Mouse (Mus musculus) MEL (cell line): ENCODE results near the gene Umad1. TPM values are rescaled to one million over a fixed set of nuclear protein-coding genes. Genes with fewer than 3 reads are reported as not detected.

Experiments
- DNase-seq: peaks from one replicate; pipeline ENCODE4 v3.0.0; 2011; ENCODE audit warnings: low read depth, low spot score
- H3K27ac ChIP-seq: 2 replicates; pipeline ENCODE4 v1.5.1; 2012; ENCODE audit warnings: low read depth, mild to moderate bottlenecking, control low read depth, low read length, moderate library complexity; ENCODE audit not compliant: control insufficient read depth
- H3K27me3 ChIP-seq, 2 experiments: fragments of 150-350 bp in 1 of 2; sonication (generic) in 1 of 2; 2 replicates each; pipeline ENCODE4 v1.6.1; 2012; ENCODE audit warnings: low read length in 2 of 2, mild to moderate bottlenecking in 2 of 2, improper control_type of control experiment in 1 of 2, moderate library complexity in 1 of 2; ENCODE audit not compliant: insufficient read depth in 2 of 2, control insufficient read depth in 1 of 2
- H3K36me3 ChIP-seq, 2 experiments: 2 replicates each; pipeline ENCODE4 v1.6.1; 2012 to 2014; ENCODE audit warnings: low read length in 2 of 2, improper control_type of control experiment in 1 of 2, inconsistent platforms in 1 of 2, mild to moderate bottlenecking in 1 of 2; ENCODE audit not compliant: insufficient read depth in 2 of 2, control insufficient read depth in 1 of 2
- H3K4me1 ChIP-seq, 2 experiments: fragments of 150-350 bp in 1 of 2; sonication (generic) in 1 of 2; 2 replicates each; pipeline ENCODE4 v1.6.1; 2012; ENCODE audit warnings: low read length in 2 of 2, improper control_type of control experiment in 1 of 2, mild to moderate bottlenecking in 1 of 2; ENCODE audit not compliant: insufficient read depth in 2 of 2, control insufficient read depth in 1 of 2
- H3K4me3 ChIP-seq, 2 experiments: fragments of 150-350 bp in 1 of 2; sonication (generic) in 1 of 2; 2 replicates each; pipeline ENCODE4 v1.5.1; 2012; ENCODE audit warnings: low read depth in 2 of 2, low read length in 2 of 2, mild to moderate bottlenecking in 2 of 2, moderate library complexity in 2 of 2, control low read depth in 1 of 2, improper control_type of control experiment in 1 of 2; ENCODE audit not compliant: control insufficient read depth in 1 of 2, insufficient read depth in 1 of 2
- H3K79me2 ChIP-seq: 2 replicates; pipeline ENCODE4 v1.6.1; 2012; ENCODE audit warnings: mild to moderate bottlenecking, low read length, moderate library complexity; ENCODE audit not compliant: control insufficient read depth, poor library complexity, insufficient read depth
- H3K9ac ChIP-seq: 2 replicates; pipeline ENCODE4 v1.6.1; 2012; ENCODE audit warnings: low read depth, mild to moderate bottlenecking, control low read depth, low read length, moderate library complexity; ENCODE audit not compliant: control insufficient read depth, poor library complexity, severe bottlenecking
- H3K9me3 ChIP-seq: fragments of 150-350 bp; sonication (generic); replicated peaks from 2 replicates; pipeline ENCODE4 v1.6.1; 2012; ENCODE audit warnings: mild to moderate bottlenecking, low read length, improper control_type of control experiment, moderate library complexity; ENCODE audit not compliant: insufficient read depth
- CHD1 ChIP-seq: IDR thresholded peaks from 2 replicates; pipeline ENCODE4 v1.6.1; 2012; ENCODE audit warnings: low read depth, mild to moderate bottlenecking, inconsistent platforms, low read length, improper control_type of control experiment
- CHD2 ChIP-seq: IDR thresholded peaks from 2 replicates; pipeline ENCODE4 v1.6.1; 2011; ENCODE audit warnings: low read length, improper control_type of control experiment
- CTCF ChIP-seq, 3 experiments: IDR thresholded peaks in 2 of 3; conservative IDR thresholded peaks in 1 of 3; 2 replicates each; pipeline ENCODE4 v1.5.1; 2011 to 2012; ENCODE audit warnings: low read length in 3 of 3, low read depth in 2 of 3, mild to moderate bottlenecking in 2 of 3, improper control_type of control experiment in 1 of 3, inconsistent platforms in 1 of 3, mixed read lengths in 1 of 3, moderate library complexity in 1 of 3; ENCODE audit not compliant: control insufficient read depth in 1 of 3, insufficient read depth in 1 of 3, poor library complexity in 1 of 3, severe bottlenecking in 1 of 3
- E2F4 ChIP-seq: IDR thresholded peaks from 2 replicates; pipeline ENCODE4 v1.6.1; 2011; ENCODE audit warnings: low read depth, low read length, improper control_type of control experiment, borderline replicate concordance
- ELF1 ChIP-seq: IDR thresholded peaks from 2 replicates; pipeline ENCODE4 v1.6.1; 2014; ENCODE audit warnings: low read depth, mild to moderate bottlenecking, inconsistent platforms, low read length, improper control_type of control experiment, moderate library complexity
- ETS1 ChIP-seq: IDR thresholded peaks from 2 replicates; pipeline ENCODE4 v1.6.1; 2012; ENCODE audit warnings: low read depth, mild to moderate bottlenecking, inconsistent platforms, low read length, improper control_type of control experiment, moderate library complexity
- GABPA ChIP-seq: IDR thresholded peaks from 2 replicates; pipeline ENCODE4 v1.6.1; 2012; ENCODE audit warnings: low read depth, mild to moderate bottlenecking, inconsistent platforms, low read length, improper control_type of control experiment, moderate library complexity
- JUND ChIP-seq: IDR thresholded peaks from 2 replicates; pipeline ENCODE4 v1.6.1; 2011; ENCODE audit warnings: low read depth, mild to moderate bottlenecking, improper control_type of control experiment, low read length
- KAT2A ChIP-seq: conservative IDR thresholded peaks from 2 replicates; pipeline ENCODE4 v1.6.1; 2012; ENCODE audit warnings: low read depth, low read length, improper control_type of control experiment, inconsistent platforms
- MAX ChIP-seq: IDR thresholded peaks from 2 replicates; pipeline ENCODE4 v1.6.1; 2011; ENCODE audit warnings: low read length, improper control_type of control experiment
- MAZ ChIP-seq: IDR thresholded peaks from 2 replicates; pipeline ENCODE4 v1.6.1; 2012; ENCODE audit warnings: low read depth, mild to moderate bottlenecking, inconsistent platforms, low read length, improper control_type of control experiment
- MEF2A ChIP-seq: IDR thresholded peaks from 2 replicates; pipeline ENCODE4 v1.6.1; 2014; ENCODE audit warnings: low read depth, mild to moderate bottlenecking, inconsistent platforms, low read length, improper control_type of control experiment; ENCODE audit not compliant: poor library complexity, insufficient replicate concordance, severe bottlenecking; ENCODE audit errors: extremely low read depth
- MXI1 ChIP-seq: IDR thresholded peaks from 2 replicates; pipeline ENCODE4 v1.6.1; 2011; ENCODE audit warnings: mild to moderate bottlenecking, low read depth, low read length, improper control_type of control experiment
- MYB ChIP-seq: IDR thresholded peaks from 2 replicates; pipeline ENCODE4 v1.6.1; 2011; ENCODE audit warnings: mild to moderate bottlenecking, low read depth, low read length, improper control_type of control experiment
- MYC ChIP-seq: IDR thresholded peaks from 2 replicates; pipeline ENCODE4 v1.6.1; 2011; ENCODE audit warnings: low read depth, mild to moderate bottlenecking, low read length, improper control_type of control experiment, moderate library complexity
- NRF1 ChIP-seq: IDR thresholded peaks from 2 replicates; pipeline ENCODE4 v1.6.1; 2014; ENCODE audit warnings: low read depth, mild to moderate bottlenecking, inconsistent platforms, low read length, improper control_type of control experiment, moderate library complexity; ENCODE audit not compliant: poor library complexity, insufficient read depth, severe bottlenecking
- POLR2AphosphoS2 ChIP-seq: IDR thresholded peaks from 2 replicates; pipeline ENCODE4 v1.6.1; 2011; ENCODE audit warnings: low read length, improper control_type of control experiment
- RAD21 ChIP-seq: IDR thresholded peaks from 2 replicates; pipeline ENCODE4 v1.6.1; 2011; ENCODE audit warnings: mild to moderate bottlenecking, low read depth, low read length, improper control_type of control experiment
- SIN3A ChIP-seq: IDR thresholded peaks from 2 replicates; pipeline ENCODE4 v1.6.1; 2012; ENCODE audit warnings: low read length, improper control_type of control experiment, inconsistent platforms
- SMC3 ChIP-seq: IDR thresholded peaks from 2 replicates; pipeline ENCODE4 v1.6.1; 2011; ENCODE audit warnings: low read depth, low read length, improper control_type of control experiment
- USF1 ChIP-seq: IDR thresholded peaks from 2 replicates; pipeline ENCODE4 v1.6.1; 2014; ENCODE audit warnings: low read depth, mild to moderate bottlenecking, inconsistent platforms, low read length, improper control_type of control experiment, moderate library complexity
- ZC3H11A ChIP-seq: IDR thresholded peaks from 2 replicates; pipeline ENCODE4 v1.6.1; 2012; ENCODE audit warnings: low read depth, mild to moderate bottlenecking, inconsistent platforms, low read length, improper control_type of control experiment
- polyA plus RNA-seq, 2 experiments: library from polyadenylated mRNA; stranded (reverse) in 1 of 2; unstranded in 1 of 2; fragments of >175 nt in 1 of 2; fragments of >200 nt in 1 of 2; gene quantifications; 2 replicates each; pipeline versions ENCODE4 v1.2.1 to v1.2.4; 2012; ENCODE audit warnings: low replicate concordance in 2 of 2, low read depth in 1 of 2; ENCODE audit not compliant: insufficient read length in 2 of 2, insufficient read depth in 1 of 2, missing spikeins in 1 of 2
- total RNA-seq: library from RNA; depleted of rRNA; stranded (reverse); fragments of 300-350 nt; gene quantifications from 2 replicates; pipeline ENCODE4 v1.2.3, GENCODE M21; 2012

Umad1 gene
- total and polyA plus RNA-seq, 3 experiments, result 5.3 to 9.7 TPM; not detected in 1

DNA sequence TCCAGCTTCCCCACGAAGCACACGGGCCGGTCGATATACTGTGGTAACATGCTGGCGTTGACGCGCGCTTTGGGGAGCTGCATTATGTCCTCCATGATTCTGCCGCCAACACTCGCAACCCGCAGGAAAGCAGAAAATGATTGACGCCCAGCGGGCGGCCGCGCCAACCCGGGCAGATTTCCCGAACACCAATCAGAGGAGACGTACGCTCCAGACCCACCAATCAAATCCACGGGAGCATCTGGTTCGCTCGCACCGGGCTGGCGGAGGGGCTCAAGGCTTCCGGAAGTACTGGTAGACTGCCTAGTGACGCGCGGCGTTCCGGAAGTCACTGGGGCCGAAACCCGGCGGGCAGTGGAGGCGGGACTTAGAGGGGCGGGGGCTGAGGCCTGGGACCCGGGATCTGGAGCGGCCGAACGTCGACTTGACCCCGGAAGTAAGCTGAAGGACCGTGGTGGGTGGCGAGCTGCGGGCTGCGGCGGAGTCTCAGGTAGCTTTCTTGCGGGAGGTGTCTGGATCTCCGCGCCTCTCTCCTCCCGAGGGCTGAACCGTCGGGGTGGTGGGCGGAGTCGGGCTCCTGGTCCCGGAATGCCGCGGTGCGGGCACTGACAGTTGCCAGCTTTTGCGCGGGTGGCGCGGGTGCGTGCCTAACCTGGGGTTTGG is at the start of gene Umad1, which contains the start of the genes Rpa3 and Gm45062 (continued):
- TF ChIP-seq MAX (0 out of 2 replicates have a peak, but pooled peaks have one; percentile 59), ZC3H11A (no peak; the same call in 1 of the 2 replicates), CHD1 (no peak), CTCF (IDR thresholded peaks at IDR 0.05 in 2 of 3, conservative IDR thresholded peaks at IDR 0.05 in 1 of 3; ENCODE audit: control insufficient read depth in 1 of 3, insufficient read depth in 1 of 3, low read depth in 2 of 3, low read length in 3 of 3, poor library complexity in 1 of 3, severe bottlenecking in 1 of 3) (no peak)

DNA sequence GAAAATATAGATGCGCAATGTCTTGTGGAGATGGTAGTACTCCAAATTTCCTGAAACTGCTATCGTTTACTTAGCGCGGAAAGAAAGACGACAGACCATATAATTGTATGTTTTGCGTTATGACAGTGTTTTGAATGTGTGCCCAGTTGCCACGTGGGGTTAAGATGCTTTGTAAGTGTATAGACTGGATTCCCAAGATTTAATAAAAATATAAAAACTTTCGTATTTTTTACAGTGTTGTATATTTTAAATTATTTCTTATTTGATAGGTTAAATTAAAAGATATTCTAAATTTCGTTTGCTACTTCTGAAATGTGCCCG is 49.3 kb upstream of the Umad1 start:
- Histone ChIP-seq H3K27me3 (no peaks in the 10 kb centered on the region), H3K79me2 (peaks cover 13% of the 10 kb centered on the region), H3K36me3 (peaks cover 0 to 14% of the 10 kb centered on the region in 2 experiments; a peak in 3 of 4 replicates), H3K9me3 (no peaks in the 10 kb centered on the region), H3K4me3 (peak overlapping the region; percentile 66 to 76), H3K27ac (peak overlapping the region; percentile 74)
- DNase-seq, result no peak
- TF ChIP-seq E2F4 (no peak), SIN3A (peak; percentile 91), MAZ (no peak), SMC3 (no peak), KAT2A (no peak), RAD21 (no peak), POLR2AphosphoS2 (no peak; the same call in 1 of the 2 replicates), MYC (peak; percentile 93; the same call in 1 of the 2 replicates), GABPA (no peak), MAX (peak; percentile 88), CHD1 (0 out of 2 replicates have a peak, but pooled peaks have one; percentile 93), MXI1 (peak; percentile 99), NRF1 (no peak), CHD2 (no peak), ETS1 (peak; percentile 4; the same call in 1 of the 2 replicates), MYB (no peak), ELF1 (no peak), USF1 (peak; percentile 40; the same call in 1 of the 2 replicates), JUND (no peak), MEF2A (no peak)
- TF ChIP-seq, all 39 proteins: peak for 7
- Histone ChIP-seq H3K9ac (peak overlapping the region; percentile 93), H3K4me1 (peaks cover 0 to 16% of the 10 kb centered on the region in 2 experiments; a peak in 2 of 4 replicates)
